Mouse (Mus musculus): ENCODE measurements around the gene Eif4e2.

The Eif4e2 gene

GRCm38 (mm10) chr1:87201848-87202247 lies 11.9 kb upstream of the Eif4e2 start:
- DNase-seq (ENCODE audit: low read depth) = no peak

GRCm38 (mm10) chr1:87203779-87204178 lies 9.9 kb upstream of the Eif4e2 start:
- DNase-seq (ENCODE audit: low read depth) = no peak

- no peak for DNase-seq (ENCODE audit: low read depth)
Measured at GRCm38 (mm10) chr1:87204465-87204864, 9.2 kb upstream of the Eif4e2 start, which contains the start of gene Chrng. Gene Chrng, plus strand, starts transcription at chr1:87204657.

GRCm38 (mm10) chr1:87205038-87205437 lies 8.7 kb upstream of the Eif4e2 start:
- DNase-seq (ENCODE audit: low read depth) = no peak

GRCm38 (mm10) chr1:87205502-87205901 lies 8.2 kb upstream of the Eif4e2 start:
- no peak for DNase-seq (ENCODE audit: low read depth)

- no peak for DNase-seq (ENCODE audit: low read depth)
Measured at GRCm38 (mm10) chr1:87206339-87206738, 7.4 kb upstream of the Eif4e2 start.

- DNase-seq (ENCODE audit: low read depth) = no peak
Measured at GRCm38 (mm10) chr1:87211431-87211830, 2.3 kb upstream of the Eif4e2 start.

- no peak for DNase-seq (ENCODE audit: low read depth)
Measured at GRCm38 (mm10) chr1:87214748-87215147, 1.0 kb downstream of the Eif4e2 start.

- DNase-seq (ENCODE audit: low read depth) = no peak
Measured at GRCm38 (mm10) chr1:87217938-87218337, 4.2 kb downstream of the Eif4e2 start.

- no peak for DNase-seq (ENCODE audit: low read depth)
Measured at GRCm38 (mm10) chr1:87225739-87226138, 12.0 kb downstream of the Eif4e2 start.

- DNase-seq (ENCODE audit: low read depth) = no peak
Measured at GRCm38 (mm10) chr1:87226409-87227159, 12.9 kb downstream of the Eif4e2 start.

GRCm38 (mm10) chr1:87227160-87227550 lies 13.4 kb downstream of the Eif4e2 start:
- DNase-seq (ENCODE audit: low read depth) = no peak

GRCm38 (mm10) chr1:87230606-87231005 lies 16.9 kb downstream of the Eif4e2 start:
- DNase-seq (ENCODE audit: low read depth) = no peak

GRCm38 (mm10) chr1:87232197-87232596 lies 18.5 kb downstream of the Eif4e2 start:
- no peak for DNase-seq (ENCODE audit: low read depth)

GRCm38 (mm10) chr1:87239056-87239455 lies 25.3 kb downstream of the Eif4e2 start:
- no peak for DNase-seq (ENCODE audit: low read depth)

- no peak for DNase-seq (ENCODE audit: low read depth)
Measured at GRCm38 (mm10) chr1:87243021-87243420, 29.3 kb downstream of the Eif4e2 start.

- no peak for DNase-seq (ENCODE audit: low read depth)
Measured at GRCm38 (mm10) chr1:87245430-87245829, 31.7 kb downstream of the Eif4e2 start.

- DNase-seq (ENCODE audit: low read depth) = peak; percentile 58
Measured at GRCm38 (mm10) chr1:87245929-87246815, 32.5 kb downstream of the Eif4e2 start.

- DNase-seq (ENCODE audit: low read depth) = no peak
Measured at GRCm38 (mm10) chr1:87252040-87252609, 38.4 kb downstream of the Eif4e2 start.

- no peak for DNase-seq (ENCODE audit: low read depth)
Measured at GRCm38 (mm10) chr1:87255173-87255572, 41.5 kb downstream of the Eif4e2 start.

- no peak for DNase-seq (ENCODE audit: low read depth)
Measured at GRCm38 (mm10) chr1:87257691-87258090, 44.0 kb downstream of the Eif4e2 start.

- no peak for DNase-seq (ENCODE audit: low read depth)
Measured at GRCm38 (mm10) chr1:87258484-87258883, 44.8 kb downstream of the Eif4e2 start.

GRCm38 (mm10) chr1:87259316-87259715 lies 45.6 kb downstream of the Eif4e2 start:
- DNase-seq (ENCODE audit: low read depth) = no peak
